Mouse (Mus musculus): Measurements from ENCODE around the gene Vsx1.

The Vsx1 gene

GRCm38 (mm10) chr2:150643726-150644415 is 45.3 kb downstream of the Vsx1 start:
- no peak for DNase-seq

GRCm38 (mm10) chr2:150643166-150643565 is 46.0 kb downstream of the Vsx1 start:
- no peak for DNase-seq

GRCm38 (mm10) chr2:150638370-150638733 is 50.8 kb downstream of the Vsx1 start:
- DNase-seq = no peak

GRCm38 (mm10) chr2:150637702-150638369 is 51.3 kb downstream of the Vsx1 start:
- no peak for DNase-seq

GRCm38 (mm10) chr2:150635877-150636446 is 53.2 kb downstream of the Vsx1 start:
- DNase-seq = no peak
